Mouse (Mus musculus) ES-E14 (cell line): ENCODE results near the gene Gm26741. TPM values are rescaled to one million over a fixed set of nuclear protein-coding genes. Genes with fewer than 3 reads are reported as not detected.

Experiments used
- DNase-seq: peaks from one replicate; pipeline ENCODE4 v3.0.0-alpha.2; 2013; ENCODE audit warnings: low read depth, low spot score
- H3K27ac ChIP-seq: 2 replicates; pipeline ENCODE4 v1.5.1; 2012; ENCODE audit warnings: low read depth, mild to moderate bottlenecking, low read length, moderate library complexity, mixed read lengths; ENCODE audit not compliant: poor library complexity, insufficient read depth, severe bottlenecking
- H3K36me3 ChIP-seq: 2 replicates; pipeline ENCODE4 v1.6.1; 2012; ENCODE audit warnings: mild to moderate bottlenecking, low read length, moderate library complexity, mixed read lengths; ENCODE audit not compliant: control insufficient read depth, poor library complexity, insufficient read depth, severe bottlenecking
- H3K4me1 ChIP-seq, 2 experiments: fragments of 150-350 bp in 1 of 2; sonication (generic) in 1 of 2; 2 replicates each; pipeline ENCODE4 v1.6.1; 2012; ENCODE audit warnings: low read length in 2 of 2, mild to moderate bottlenecking in 1 of 2, mixed read lengths in 1 of 2; ENCODE audit not compliant: control insufficient read depth in 2 of 2, insufficient read depth in 2 of 2, poor library complexity in 1 of 2
- H3K4me3 ChIP-seq, 2 experiments: fragments of 150-350 bp in 1 of 2; sonication (generic) in 1 of 2; 2 replicates each; pipeline ENCODE4 v1.5.1; 2012; ENCODE audit warnings: low read length in 2 of 2, low read depth in 1 of 2, mild to moderate bottlenecking in 1 of 2, mixed read lengths in 1 of 2; ENCODE audit not compliant: insufficient read depth in 1 of 2, poor library complexity in 1 of 2, severe bottlenecking in 1 of 2
- H3K9ac ChIP-seq: 2 replicates; pipeline ENCODE4 v1.6.1; 2012; ENCODE audit warnings: low read depth, mild to moderate bottlenecking, low read length, mixed read lengths; ENCODE audit not compliant: poor library complexity, insufficient read depth, severe bottlenecking
- H3K9me3 ChIP-seq: fragments of 150-350 bp; sonication (generic); 2 replicates; pipeline ENCODE4 v1.6.1; 2012; ENCODE audit warnings: low read depth, mild to moderate bottlenecking, low read length; ENCODE audit not compliant: control insufficient read depth, insufficient read depth
- CHD2 ChIP-seq: IDR thresholded peaks from 2 replicates; pipeline ENCODE4 v1.6.1; 2014; ENCODE audit warnings: mild to moderate bottlenecking, low read depth, low read length, inconsistent platforms
- HCFC1 ChIP-seq: IDR thresholded peaks from 2 replicates; pipeline ENCODE4 v1.6.1; 2012; ENCODE audit warnings: low read length, inconsistent platforms, borderline replicate concordance; ENCODE audit not compliant: insufficient read depth
- MAFK ChIP-seq: IDR thresholded peaks from 2 replicates; pipeline ENCODE4 v1.6.1; 2014; ENCODE audit warnings: mild to moderate bottlenecking, low read depth, low read length, inconsistent platforms; ENCODE audit not compliant: insufficient read depth
- ZC3H11A ChIP-seq: IDR thresholded peaks from 2 replicates; pipeline ENCODE4 v1.6.1; 2012; ENCODE audit warnings: low read depth, mild to moderate bottlenecking, inconsistent platforms, low read length, borderline replicate concordance
- ZNF384 ChIP-seq: IDR thresholded peaks from 2 replicates; pipeline ENCODE4 v1.6.1; 2012; ENCODE audit warnings: low read depth, low read length, inconsistent platforms
- in situ Hi-C, 2 experiments: fragments of 600-800 bp; cut with MboI; formaldehyde crosslinking; loops; one replicate each; pipeline ENCODE4 v1.15.1; 2025; ENCODE audit warnings: low sequenced_read_pairs in 2 of 2, inconsistent platforms in 1 of 2; ENCODE audit not compliant: unreplicated experiment in 2 of 2
- total RNA-seq: library from RNA; depleted of rRNA; stranded (reverse); fragments of 300-350 nt; gene quantifications from 2 replicates; pipeline ENCODE4 v1.2.3, GENCODE M21; 2012

The Gm26741 gene
- total RNA-seq, 1 experiment, result not detected

- DNase-seq, result no peak
- no peaks in the 10 kb centered on the region for H3K36me3 ChIP-seq
- H3K4me1 ChIP-seq, result no peaks in the 10 kb centered on the region
- no peak overlapping the region for H3K9ac ChIP-seq
- no peaks in the 10 kb centered on the region for H3K9me3 ChIP-seq
- in situ Hi-C loops, result loop anchor here in 1 of 2 experiments (25.0 kb wide), 2 partner anchors 254 to 604 kb away; no protein-coding TSS in a partner anchor
- TF ChIP-seq CHD2 (no peak), ZC3H11A (no peak)
- no peak overlapping the region for H3K27ac ChIP-seq
- H3K4me3 ChIP-seq, result no peak overlapping the region
Observed at GRCm38 (mm10) chr10:52391208-52391607, 32.6 kb downstream of the Gm26741 start.

- Histone ChIP-seq H3K9ac (no peak overlapping the region), H3K36me3 (no peaks in the 10 kb centered on the region), H3K4me1 (no peaks in the 10 kb centered on the region), H3K9me3 (no peaks in the 10 kb centered on the region), H3K4me3 (no peak overlapping the region), H3K27ac (no peak overlapping the region)
- in situ Hi-C loops, result loop anchor here in 1 of 2 experiments (25.0 kb wide), 2 partner anchors 259 to 609 kb away; no protein-coding TSS in a partner anchor
- TF ChIP-seq ZNF384, result no peak
- TF ChIP-seq ZC3H11A, result no peak
- TF ChIP-seq CHD2, result no peak
- DNase-seq, result no peak
Observed at GRCm38 (mm10) chr10:52396647-52397046, 38.1 kb downstream of the Gm26741 start.

- in situ Hi-C loops, result loop anchor here in 1 of 2 experiments (25.0 kb wide), 2 partner anchors 261 to 611 kb away; no protein-coding TSS in a partner anchor
- Histone ChIP-seq H3K4me3 (no peak overlapping the region), H3K27ac (no peak overlapping the region), H3K9me3 (no peaks in the 10 kb centered on the region), H3K4me1 (no peaks in the 10 kb centered on the region), H3K36me3 (no peaks in the 10 kb centered on the region), H3K9ac (no peak overlapping the region)
- DNase-seq, result no peak
- TF ChIP-seq ZNF384 (no peak), HCFC1 (no peak), MAFK (no peak), CHD2 (no peak), ZC3H11A (no peak)
Observed at GRCm38 (mm10) chr10:52398715-52399114, 40.1 kb downstream of the Gm26741 start.

- Histone ChIP-seq H3K4me3 (no peak overlapping the region), H3K36me3 (no peaks in the 10 kb centered on the region), H3K4me1 (no peaks in the 10 kb centered on the region), H3K27ac (no peak overlapping the region), H3K9ac (no peak overlapping the region), H3K9me3 (no peaks in the 10 kb centered on the region)
- TF ChIP-seq HCFC1 (no peak), CHD2 (no peak), ZC3H11A (no peak), MAFK (no peak), ZNF384 (no peak)
- DNase-seq, result no peak
- in situ Hi-C loops, result loop anchor here in 1 of 2 experiments (25.0 kb wide), 2 partner anchors 262 to 612 kb away; no protein-coding TSS in a partner anchor
Observed at GRCm38 (mm10) chr10:52399722-52400121, 41.2 kb downstream of the Gm26741 start.

- no peak overlapping the region for H3K27ac ChIP-seq
- H3K9ac ChIP-seq, result no peak overlapping the region
- H3K4me3 ChIP-seq, result no peak overlapping the region
- in situ Hi-C loops, result no loop called here
- DNase-seq, result no peak
- H3K36me3 ChIP-seq, result no peaks in the 10 kb centered on the region
- no peak for TF ChIP-seq HCFC1
- TF ChIP-seq ZNF384, result no peak
- TF ChIP-seq MAFK, result no peak
- TF ChIP-seq CHD2, result no peak
- TF ChIP-seq ZC3H11A, result no peak
- no peaks in the 10 kb centered on the region for H3K9me3 ChIP-seq
- no peaks in the 10 kb centered on the region for H3K4me1 ChIP-seq
Observed at GRCm38 (mm10) chr10:52405160-52405559, 46.6 kb downstream of the Gm26741 start.
